Mouse (Mus musculus): ENCODE data around the gene Edf1.

Gene Edf1

GRCm38 (mm10) chr2:25582466-25583119 is 24.9 kb downstream of the Edf1 start:
- peak; percentile 82 to 83 for DNase-seq

- peak; percentile 55 to 60 for DNase-seq
Measured at GRCm38 (mm10) chr2:25583120-25583481, 25.5 kb downstream of the Edf1 start.

- peak; percentile 60 to 69 for DNase-seq
Measured at GRCm38 (mm10) chr2:25583571-25583970, 25.9 kb downstream of the Edf1 start.

GRCm38 (mm10) chr2:25584152-25584551 is 26.5 kb downstream of the Edf1 start:
- peak; percentile 56 to 61 for DNase-seq

GRCm38 (mm10) chr2:25584856-25585255 is 27.2 kb downstream of the Edf1 start:
- peak; percentile 39 to 53 for DNase-seq

- DNase-seq: peak; percentile 54 to 62
Measured at GRCm38 (mm10) chr2:25585601-25586000, 28.0 kb downstream of the Edf1 start.

GRCm38 (mm10) chr2:25587290-25587689 is 29.6 kb downstream of the Edf1 start:
- DNase-seq: no peak

GRCm38 (mm10) chr2:25588227-25588907 is 30.7 kb downstream of the Edf1 start:
- DNase-seq: peak in 1 of 2 experiments; percentile 14

- peak; percentile 70 to 74 for DNase-seq
Measured at GRCm38 (mm10) chr2:25591863-25592262, 34.2 kb downstream of the Edf1 start.

- no peak for DNase-seq
Measured at GRCm38 (mm10) chr2:25596765-25597510, 39.3 kb downstream of the Edf1 start.

- DNase-seq: no peak
Measured at GRCm38 (mm10) chr2:25598749-25599148, 41.1 kb downstream of the Edf1 start.

GRCm38 (mm10) chr2:25600037-25600436 is 42.4 kb downstream of the Edf1 start:
- DNase-seq: no peak

- DNase-seq: no peak
Measured at GRCm38 (mm10) chr2:25602526-25602925, 44.9 kb downstream of the Edf1 start.

- DNase-seq: peak; percentile 94 to 96
Measured at GRCm38 (mm10) chr2:25607761-25608622, 50.3 kb downstream of the Edf1 start, which contains the start of gene Rabl6. TSS of gene Rabl6 (minus strand) at chr2:25608521.

- peak in 1 of 2 experiments; percentile 46 for DNase-seq
Measured at GRCm38 (mm10) chr2:25608671-25609070, 51.0 kb downstream of the Edf1 start.
